Mouse (Mus musculus): ENCODE measurements around the gene Acbd6. TPM values are rescaled to one million over a fixed set of nuclear protein-coding genes. Genes with fewer than 3 reads are reported as not detected.

Acbd6 gene
- polyA plus RNA-seq, 1 experiment from 2014 or later, result 109 TPM

GRCm38 (mm10) chr1:155529120-155529963, 28.6 kb upstream of the Acbd6 start:
- H3K4me3 ChIP-seq, result no peak overlapping the region
- WGBS, result 64% methylated on average over 19 of the region's 19 CpGs

GRCm38 (mm10) chr1:155530561-155531457, 27.1 kb upstream of the Acbd6 start:
- ATAC-seq (ENCODE audit: low FRiP score, low read depth), result no peak
- Histone ChIP-seq H3K9ac (no peak overlapping the region), H3K4me3 (no peak overlapping the region), H3K27ac (replicated peaks) (no peak overlapping the region), H3K27me3 (no peaks in the 10 kb centered on the region), H3K4me2 (peak overlapping the region; percentile 36), H3K9me3 (no peaks in the 10 kb centered on the region), H3K36me3 (no peaks in the 10 kb centered on the region), H3K4me1 (replicated peaks) (peaks cover 37% of the 10 kb centered on the region)
- WGBS, result 21% methylated on average over 21 of the region's 21 CpGs

More at GRCm38 (mm10) chr1:155529120-155529963, 28.6 kb upstream of the Acbd6 start:
- Histone ChIP-seq H3K27me3 (no peaks in the 10 kb centered on the region), H3K27ac (replicated peaks) (no peak overlapping the region), H3K4me1 (replicated peaks) (peaks cover 37% of the 10 kb centered on the region), H3K9me3 (no peaks in the 10 kb centered on the region), H3K36me3 (no peaks in the 10 kb centered on the region), H3K9ac (no peak overlapping the region), H3K4me2 (no peak overlapping the region)
- no peak for ATAC-seq (ENCODE audit: low FRiP score, low read depth)

- peaks cover 33% of the 10 kb centered on the region for H3K4me1 ChIP-seq (replicated peaks)
- H3K36me3 ChIP-seq, result no peaks in the 10 kb centered on the region
- no peak overlapping the region for H3K4me3 ChIP-seq
- H3K4me2 ChIP-seq, result no peak overlapping the region
- no peak overlapping the region for H3K9ac ChIP-seq
- no peaks in the 10 kb centered on the region for H3K9me3 ChIP-seq
- H3K27me3 ChIP-seq, result no peaks in the 10 kb centered on the region
- WGBS, result 90% methylated on average over 5 of the region's 5 CpGs
- ATAC-seq (ENCODE audit: low FRiP score, low read depth), result no peak
- H3K27ac ChIP-seq (replicated peaks), result no peak overlapping the region
Measured at GRCm38 (mm10) chr1:155532396-155532795, 25.5 kb upstream of the Acbd6 start.

- Histone ChIP-seq H3K27ac (replicated peaks) (no peak overlapping the region), H3K27me3 (no peaks in the 10 kb centered on the region), H3K9me3 (no peaks in the 10 kb centered on the region), H3K4me3 (no peak overlapping the region), H3K9ac (no peak overlapping the region), H3K4me1 (replicated peaks) (peaks cover 27% of the 10 kb centered on the region), H3K36me3 (no peaks in the 10 kb centered on the region), H3K4me2 (no peak overlapping the region)
- no peak for ATAC-seq (ENCODE audit: low FRiP score, low read depth)
- 80% methylated on average over 9 of the region's 9 CpGs for WGBS
Measured at GRCm38 (mm10) chr1:155532833-155533688, 24.9 kb upstream of the Acbd6 start.

- no peaks in the 10 kb centered on the region for H3K36me3 ChIP-seq
- peaks cover 21% of the 10 kb centered on the region for H3K4me1 ChIP-seq (replicated peaks)
- no peak overlapping the region for H3K27ac ChIP-seq (replicated peaks)
- 82% methylated on average over 3 of the region's 3 CpGs for WGBS
- no peak overlapping the region for H3K9ac ChIP-seq
- H3K4me2 ChIP-seq, result no peak overlapping the region
- ATAC-seq (ENCODE audit: low FRiP score, low read depth), result no peak
- no peaks in the 10 kb centered on the region for H3K27me3 ChIP-seq
- no peak overlapping the region for H3K4me3 ChIP-seq
- no peaks in the 10 kb centered on the region for H3K9me3 ChIP-seq
Measured at GRCm38 (mm10) chr1:155533689-155533965, 24.3 kb upstream of the Acbd6 start.

GRCm38 (mm10) chr1:155537005-155537642, 20.8 kb upstream of the Acbd6 start:
- no peaks in the 10 kb centered on the region for H3K9me3 ChIP-seq
- H3K9ac ChIP-seq, result no peak overlapping the region
- no peaks in the 10 kb centered on the region for H3K36me3 ChIP-seq
- H3K4me3 ChIP-seq, result no peak overlapping the region
- no peak overlapping the region for H3K4me2 ChIP-seq
- no peak for ATAC-seq (ENCODE audit: low FRiP score, low read depth)
- no peaks in the 10 kb centered on the region for H3K4me1 ChIP-seq (replicated peaks)
- no peaks in the 10 kb centered on the region for H3K27me3 ChIP-seq
- H3K27ac ChIP-seq (replicated peaks), result no peak overlapping the region
- WGBS, result 4% methylated on average over 2 of the region's 2 CpGs

- Histone ChIP-seq H3K27me3 (no peaks in the 10 kb centered on the region), H3K4me3 (no peak overlapping the region), H3K9me3 (no peaks in the 10 kb centered on the region), H3K36me3 (no peaks in the 10 kb centered on the region), H3K9ac (no peak overlapping the region), H3K4me2 (no peak overlapping the region), H3K4me1 (replicated peaks) (no peaks in the 10 kb centered on the region), H3K27ac (replicated peaks) (no peak overlapping the region)
- no peak for ATAC-seq (ENCODE audit: low FRiP score, low read depth)
- WGBS, result 66% methylated on average over 7 of the region's 7 CpGs
Measured at GRCm38 (mm10) chr1:155538006-155538405, 19.9 kb upstream of the Acbd6 start.

- WGBS, result 58% methylated on average over 9 of the region's 9 CpGs
- peak overlapping the region; percentile 85 for H3K27ac ChIP-seq (replicated peaks)
- peak overlapping the region; percentile 63 for H3K4me3 ChIP-seq
Measured at GRCm38 (mm10) chr1:155557642-155558011, 293 bp upstream of the Acbd6 start.

GRCm38 (mm10) chr1:155560021-155560420, 2.1 kb downstream of the Acbd6 start:
- 90% methylated on average over 4 of the region's 4 CpGs for WGBS

More at GRCm38 (mm10) chr1:155557642-155558011, 293 bp upstream of the Acbd6 start:
- no peak for ATAC-seq (ENCODE audit: low FRiP score, low read depth)
- H3K36me3 ChIP-seq, result no peaks in the 10 kb centered on the region
- H3K4me2 ChIP-seq, result peak overlapping the region; percentile 90
- H3K4me1 ChIP-seq (replicated peaks), result peaks cover 25% of the 10 kb centered on the region
- H3K27me3 ChIP-seq, result no peaks in the 10 kb centered on the region
- H3K9me3 ChIP-seq, result no peaks in the 10 kb centered on the region
- peak overlapping the region; percentile 81 for H3K9ac ChIP-seq

GRCm38 (mm10) chr1:155560678-155561077, 2.8 kb downstream of the Acbd6 start:
- ATAC-seq (ENCODE audit: low FRiP score, low read depth), result no peak
- H3K9me3 ChIP-seq, result no peaks in the 10 kb centered on the region
- H3K4me2 ChIP-seq, result no peak overlapping the region
- no peaks in the 10 kb centered on the region for H3K27me3 ChIP-seq
- no peak overlapping the region for H3K9ac ChIP-seq
- no peak overlapping the region for H3K4me3 ChIP-seq
- 91% methylated on average over 2 of the region's 2 CpGs for WGBS
- peaks cover 25% of the 10 kb centered on the region for H3K4me1 ChIP-seq (replicated peaks)
- H3K27ac ChIP-seq (replicated peaks), result no peak overlapping the region
- H3K36me3 ChIP-seq, result peaks cover 5% of the 10 kb centered on the region; the same call in 1 of the 2 replicates

More at GRCm38 (mm10) chr1:155560021-155560420, 2.1 kb downstream of the Acbd6 start:
- H3K27me3 ChIP-seq, result no peaks in the 10 kb centered on the region
- no peaks in the 10 kb centered on the region for H3K9me3 ChIP-seq
- peaks cover 25% of the 10 kb centered on the region for H3K4me1 ChIP-seq (replicated peaks)
- H3K4me2 ChIP-seq, result peak overlapping the region; percentile 90
- no peak overlapping the region for H3K27ac ChIP-seq (replicated peaks)
- no peak for ATAC-seq (ENCODE audit: low FRiP score, low read depth)
- H3K4me3 ChIP-seq, result peak overlapping the region; percentile 11; the same call in 1 of the 2 replicates
- H3K36me3 ChIP-seq, result 0 out of 2 replicates have a peak, but pooled peaks cover 2% of the 10 kb centered on the region
- H3K9ac ChIP-seq, result 0 out of 2 replicates have a peak overlapping the region, but pooled peaks have one; percentile 5

GRCm38 (mm10) chr1:155562206-155562605, 4.3 kb downstream of the Acbd6 start:
- H3K9ac ChIP-seq, result no peak overlapping the region
- peaks cover 12% of the 10 kb centered on the region; the same call in 1 of the 2 replicates for H3K36me3 ChIP-seq
- no peaks in the 10 kb centered on the region for H3K9me3 ChIP-seq
- no peak overlapping the region for H3K27ac ChIP-seq (replicated peaks)
- H3K4me3 ChIP-seq, result no peak overlapping the region
- no peak for ATAC-seq (ENCODE audit: low FRiP score, low read depth)
- whole genome bisulfite sequencing, result 83% methylated on average over 6 of the region's 6 CpGs
- H3K4me1 ChIP-seq (replicated peaks), result peaks cover 25% of the 10 kb centered on the region
- H3K4me2 ChIP-seq, result no peak overlapping the region
- no peaks in the 10 kb centered on the region for H3K27me3 ChIP-seq

All from hindbrain, embryonic 15.5 days (tissue).